Mouse (Mus musculus) heart, adult 2 months (tissue): ENCODE results near the gene Zfp648. TPM values are rescaled to one million over a fixed set of nuclear protein-coding genes. Genes with fewer than 3 reads are reported as not detected.

Experiments used
- DNase-seq, 2 experiments: peaks; one replicate each; pipeline ENCODE4 v3.0.0; 2021
- H3K27ac ChIP-seq: fragments of 200-600 bp; 2 replicates; pipeline ENCODE4 v1.8.1; 2022
- H3K27me3 ChIP-seq: fragments of 200-500 bp; 2 replicates; pipeline ENCODE4 v1.6.1; 2012; ENCODE audit warnings: mild to moderate bottlenecking, low read length, inconsistent platforms, mixed read lengths; ENCODE audit not compliant: control insufficient read depth, insufficient read depth
- H3K36me3 ChIP-seq: fragments of 200-500 bp; 2 replicates; pipeline ENCODE4 v1.6.1; 2012; ENCODE audit warnings: low read length, inconsistent platforms; ENCODE audit not compliant: control insufficient read depth, insufficient read depth
- H3K4me1 ChIP-seq: fragments of 200-500 bp; 2 replicates; pipeline ENCODE4 v1.6.1; 2011; ENCODE audit warnings: low read length; ENCODE audit not compliant: control insufficient read depth, insufficient read depth
- H3K4me3 ChIP-seq: fragments of 200-600 bp; 2 replicates; pipeline ENCODE4 v1.8.1; 2022
- H3K79me2 ChIP-seq: fragments of 200-500 bp; replicated peaks from 2 replicates; pipeline ENCODE4 v1.6.1; 2012; ENCODE audit warnings: mild to moderate bottlenecking, inconsistent platforms, low read length, moderate library complexity, mixed read lengths; ENCODE audit not compliant: control insufficient read depth, insufficient read depth
- H3K9ac ChIP-seq: fragments of 200-500 bp; 2 replicates; pipeline ENCODE4 v1.6.1; 2012; ENCODE audit warnings: low read depth, mild to moderate bottlenecking, control low read depth, inconsistent platforms, low read length, mixed read lengths
- CTCF ChIP-seq: fragments of 200-600 bp; IDR thresholded peaks from 2 replicates; pipeline ENCODE4 v1.8.1; 2022; ENCODE audit warnings: antibody characterized with exemption, mild to moderate bottlenecking, moderate library complexity
- EP300 ChIP-seq: fragments of 200-500 bp; IDR thresholded peaks from 2 replicates; pipeline ENCODE4 v1.6.1; 2011; ENCODE audit warnings: low read depth, low read length, control low read depth; ENCODE audit not compliant: insufficient read depth
- POLR2A ChIP-seq: fragments of 200-500 bp; IDR thresholded peaks from 2 replicates; pipeline ENCODE4 v1.6.1; 2011; ENCODE audit warnings: mild to moderate bottlenecking, low read depth, low read length, control low read depth; ENCODE audit not compliant: insufficient read depth
- WGBS: fragments of 180-500 bp; shearing (Covaris S2); methylation state at CpG from one replicate; pipeline ENCODE4 v1.1.7; 2018; 5-methylcytosine and 5-hydroxymethylcytosine counted together
- intact Hi-C: fragments of 180-260 bp; cut with DNase I; formaldehyde crosslinking; loops from one replicate; pipeline ENCODE4 v1.15.1; 2025
- polyA plus RNA-seq: library from polyadenylated mRNA; depleted of rRNA; stranded (reverse); fragments of >200 nt; gene quantifications from 2 replicates; pipeline ENCODE4 v1.2.3, GENCODE M21; 2012
- total RNA-seq, 2 experiments: library from RNA; stranded (reverse); gene quantifications; 2 replicates each; pipeline ENCODE4 v1.2.3; 2021

Zfp648 gene
- total and polyA plus RNA-seq, 3 experiments, result not detected

GRCm38 (mm10) chr1:154175334-154175733 lies 25.7 kb upstream of the Zfp648 start:
- intact Hi-C loops, result no loop called here
- Histone ChIP-seq H3K4me3 (no peak overlapping the region), H3K36me3 (no peaks in the 10 kb centered on the region), H3K4me1 (no peaks in the 10 kb centered on the region), H3K79me2 (no peaks in the 10 kb centered on the region), H3K27ac (no peak overlapping the region), H3K9ac (no peak overlapping the region), H3K27me3 (no peaks in the 10 kb centered on the region)
- WGBS, result 84% methylated on average over 6 of the region's 6 CpGs
- TF ChIP-seq EP300 (no peak), POLR2A (no peak), CTCF (no peak)
- DNase-seq, result no peak

DNA sequence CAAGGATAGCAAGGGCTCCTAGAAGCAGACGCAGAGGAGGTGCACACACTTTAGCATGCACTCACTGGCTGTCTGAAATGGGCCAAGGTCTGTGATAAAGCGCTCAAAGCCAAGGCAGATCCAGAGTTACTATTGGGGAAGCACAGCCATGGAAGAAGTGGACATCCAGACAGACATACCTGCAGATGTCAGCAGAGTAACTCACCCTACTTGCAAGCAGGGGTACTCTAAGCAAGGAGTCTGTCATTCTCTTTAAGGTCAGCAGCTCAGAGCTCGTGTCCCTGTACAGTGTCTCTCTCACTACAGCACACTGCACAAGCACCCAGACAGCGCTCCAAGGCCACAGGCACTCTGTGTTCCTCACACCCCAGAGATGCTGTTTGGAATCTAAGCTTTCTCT lies 23.2 kb upstream of the Zfp648 start:
- H3K27ac ChIP-seq, result no peak overlapping the region
- DNase-seq, result no peak
- no peak for TF ChIP-seq EP300
- TF ChIP-seq CTCF, result no peak
- no peak for TF ChIP-seq POLR2A
- no peaks in the 10 kb centered on the region for H3K4me1 ChIP-seq
- no peaks in the 10 kb centered on the region for H3K27me3 ChIP-seq
- WGBS, result 86% methylated on average over 4 of the region's 4 CpGs
- H3K36me3 ChIP-seq, result no peaks in the 10 kb centered on the region
- H3K4me3 ChIP-seq, result no peak overlapping the region
- no peak overlapping the region for H3K9ac ChIP-seq
- no peaks in the 10 kb centered on the region for H3K79me2 ChIP-seq
- intact Hi-C loops, result no loop called here

GRCm38 (mm10) chr1:154178541-154179155 lies 22.3 kb upstream of the Zfp648 start:
- Histone ChIP-seq H3K27ac (no peak overlapping the region), H3K27me3 (no peaks in the 10 kb centered on the region), H3K9ac (no peak overlapping the region), H3K36me3 (no peaks in the 10 kb centered on the region), H3K79me2 (no peaks in the 10 kb centered on the region), H3K4me1 (no peaks in the 10 kb centered on the region), H3K4me3 (no peak overlapping the region)
- 73% methylated on average over 8 of the region's 8 CpGs for WGBS
- intact Hi-C loops, result no loop called here
- DNase-seq, result no peak
- TF ChIP-seq EP300 (no peak), POLR2A (no peak), CTCF (no peak)

DNA sequence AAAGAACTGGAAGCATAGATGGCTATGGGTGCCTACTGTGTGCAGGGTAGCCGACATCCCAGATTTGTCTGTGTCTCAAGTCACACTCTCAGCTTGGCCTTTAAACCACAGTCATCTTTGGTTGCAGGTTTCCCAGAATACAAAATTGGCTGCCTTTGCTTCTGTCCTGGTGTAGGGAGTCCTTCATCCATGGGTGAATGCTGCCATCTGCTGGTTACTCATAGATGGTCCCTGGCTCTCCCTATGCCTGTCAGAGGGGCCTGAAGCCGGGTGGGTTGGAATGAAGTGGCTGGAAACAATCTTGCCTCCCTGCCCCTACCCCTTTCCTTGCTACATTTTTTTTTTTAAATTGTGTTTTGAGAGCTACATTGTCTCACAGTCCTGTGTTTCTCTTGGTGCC lies 20.0 kb upstream of the Zfp648 start:
- whole genome bisulfite sequencing, result 9% methylated on average over 2 of the region's 2 CpGs
- H3K36me3 ChIP-seq, result no peaks in the 10 kb centered on the region
- DNase-seq, result peak; percentile 71 to 74
- H3K9ac ChIP-seq, result no peak overlapping the region
- no peak overlapping the region for H3K4me3 ChIP-seq
- H3K27me3 ChIP-seq, result no peaks in the 10 kb centered on the region
- intact Hi-C loops, result loop anchor here (1.0 to 5.0 kb wide), 7 partner anchors 62 to 624 kb away; partner anchors contain the start of gene Rnasel
- H3K27ac ChIP-seq, result no peak overlapping the region
- H3K4me1 ChIP-seq, result no peaks in the 10 kb centered on the region
- H3K79me2 ChIP-seq, result no peaks in the 10 kb centered on the region
- peak; percentile 88 for TF ChIP-seq CTCF
- TF ChIP-seq POLR2A, result no peak
- TF ChIP-seq EP300, result peak; percentile 83; the same call in 1 of the 2 replicates

GRCm38 (mm10) chr1:154182396-154183076 lies 18.5 kb upstream of the Zfp648 start:
- no peaks in the 10 kb centered on the region for H3K36me3 ChIP-seq
- DNase-seq, result no peak
- H3K79me2 ChIP-seq, result no peaks in the 10 kb centered on the region
- intact Hi-C loops, result loop anchor here (5.0 kb wide), 3 partner anchors 135 to 625 kb away; no protein-coding TSS in a partner anchor
- no peaks in the 10 kb centered on the region for H3K4me1 ChIP-seq
- TF ChIP-seq CTCF, result peak; percentile 52
- no peak for TF ChIP-seq EP300
- H3K27me3 ChIP-seq, result no peaks in the 10 kb centered on the region
- no peak overlapping the region for H3K27ac ChIP-seq
- 70% methylated on average over 6 of the region's 6 CpGs for WGBS
- H3K4me3 ChIP-seq, result no peak overlapping the region
- H3K9ac ChIP-seq, result no peak overlapping the region

DNA sequence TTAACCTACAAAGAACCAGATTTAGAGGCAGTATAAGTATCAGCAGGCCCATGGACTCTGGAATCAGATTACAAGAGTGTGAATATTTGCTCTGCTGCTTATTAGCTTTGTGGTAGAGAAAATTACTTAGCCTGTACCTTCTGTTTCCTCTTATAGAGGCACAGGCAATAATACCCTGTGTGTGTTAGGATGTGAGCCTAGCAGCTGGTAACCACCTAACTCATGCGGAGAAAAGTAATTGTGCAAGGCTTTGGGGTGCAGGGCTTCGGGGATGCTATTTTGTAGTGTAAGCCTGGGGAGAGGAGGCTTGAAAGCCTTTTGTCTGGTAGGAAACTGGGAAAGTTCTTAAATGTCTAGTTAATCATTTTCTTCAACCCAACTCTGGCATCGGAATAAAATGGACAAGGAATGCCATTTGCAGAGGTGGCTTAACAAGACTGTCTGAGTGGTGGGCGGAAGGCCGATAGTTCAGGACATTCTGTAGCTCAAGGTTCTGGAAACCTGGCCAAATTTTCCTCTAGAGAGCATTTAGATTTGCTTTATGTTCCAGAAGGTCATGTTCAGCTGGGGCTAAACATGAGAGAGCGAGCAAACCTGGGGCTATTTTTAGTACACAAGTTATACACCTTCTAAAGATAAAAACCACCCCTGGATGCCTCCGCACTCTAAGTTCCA lies 17.8 kb upstream of the Zfp648 start:
- no peak for DNase-seq
- intact Hi-C loops, result loop anchor here (5.0 kb wide), 3 partner anchors 136 to 626 kb away; no protein-coding TSS in a partner anchor
- H3K27me3 ChIP-seq, result no peaks in the 10 kb centered on the region
- 86% methylated on average over 7 of the region's 7 CpGs for WGBS
- TF ChIP-seq POLR2A, result no peak
- no peak for TF ChIP-seq EP300
- TF ChIP-seq CTCF, result no peak
- H3K9ac ChIP-seq, result no peak overlapping the region
- H3K4me1 ChIP-seq, result no peaks in the 10 kb centered on the region
- no peak overlapping the region for H3K27ac ChIP-seq
- H3K4me3 ChIP-seq, result no peak overlapping the region
- H3K79me2 ChIP-seq, result no peaks in the 10 kb centered on the region
- H3K36me3 ChIP-seq, result no peaks in the 10 kb centered on the region
